ENCODE assay signal across 18 mouse cellular contexts in the genomic region with DNA sequence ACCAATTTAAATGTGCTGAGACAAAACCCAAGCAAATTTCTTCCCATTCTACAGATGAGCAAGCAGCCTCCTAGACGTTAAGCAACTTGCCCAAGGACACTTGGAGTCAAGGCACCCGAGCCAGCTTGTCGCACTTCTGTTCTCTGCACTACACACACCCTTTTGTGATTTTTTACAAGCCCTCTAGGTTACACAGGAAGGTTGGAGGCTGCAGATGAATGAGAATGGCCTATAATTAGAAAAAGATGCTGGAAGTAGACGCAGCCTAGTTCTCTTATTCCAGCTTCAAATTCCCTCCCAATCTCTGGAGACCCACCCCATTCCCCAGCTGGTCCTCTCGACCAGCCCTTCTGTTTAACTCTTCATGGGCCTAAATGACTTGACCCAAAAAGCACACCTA. TPM values are rescaled to one million over a fixed set of nuclear protein-coding genes. Genes with fewer than 3 reads are reported as not detected.
DNase-seq lines count a peak whose midpoint lies in the region; ATAC-seq and TF ChIP-seq lines count a peak whose summit lies in the region.
"Had no signal": no experiment of that assay in that cellular context is flagged by ENCODE, and none has a peak within 500 bp of the region (broad histone marks: within the 10 kb centered on the region; RNA-seq: fewer than 3 reads in every experiment).

No protein-coding gene starts in this region.

- H3K4me3 ChIP-seq in forebrain, embryonic 12.5 days (replicated peaks): no peak overlapping the region
- no peak overlapping the region for H3K4me3 ChIP-seq in forebrain, embryonic 16.5 days (replicated peaks; ENCODE audit: low read length)
- 0 out of 4 replicates have a peak overlapping the region, but pooled peaks of 1 of the 2 experiments have one; percentile 15 for H3K4me3 ChIP-seq in ES-E14 (ENCODE audit: insufficient read depth in 1 of 2, low read depth in 1 of 2, low read length in 2 of 2, poor library complexity in 1 of 2, severe bottlenecking in 1 of 2)
- H3K4me3 ChIP-seq in embryonic facial prominence, embryonic 13.5 days: no peak overlapping the region
- H3K4me3 ChIP-seq in limb, embryonic 14.5 days (replicated peaks; ENCODE audit: low read length): no peak overlapping the region
- H3K4me3 ChIP-seq: embryonic facial prominence, embryonic 15.5 days; heart, embryonic 15.5 days had no signal

- H3K9me3 ChIP-seq in forebrain, embryonic 12.5 days: no peaks in the 10 kb centered on the region
- no peaks in the 10 kb centered on the region for H3K9me3 ChIP-seq in forebrain, embryonic 16.5 days (ENCODE audit: control insufficient read depth, low read length)
- H3K9me3 ChIP-seq in ES-E14 (ENCODE audit: control insufficient read depth, insufficient read depth, low read depth, low read length): no peaks in the 10 kb centered on the region
- H3K9me3 ChIP-seq in embryonic facial prominence, embryonic 13.5 days: no peaks in the 10 kb centered on the region
- no peaks in the 10 kb centered on the region for H3K9me3 ChIP-seq in limb, embryonic 14.5 days (ENCODE audit: control insufficient read depth, low read length)
- H3K9me3 ChIP-seq: embryonic facial prominence, embryonic 15.5 days; heart, embryonic 15.5 days had no signal

- in situ Hi-C loops in ES-E14 (cut with MboI; ENCODE audit: low sequenced_read_pairs in 2 of 2, unreplicated experiment in 2 of 2): no loop called here

- H3K4me2 ChIP-seq in forebrain, embryonic 12.5 days: no peak overlapping the region
- H3K4me2 ChIP-seq in forebrain, embryonic 16.5 days (ENCODE audit: low read length): no peak overlapping the region
- H3K4me2 ChIP-seq in embryonic facial prominence, embryonic 13.5 days: no peak overlapping the region
- no peak overlapping the region for H3K4me2 ChIP-seq in limb, embryonic 14.5 days (replicated peaks; ENCODE audit: low read depth, low read length, severe bottlenecking)
- H3K4me2 ChIP-seq: embryonic facial prominence, embryonic 15.5 days; heart, embryonic 15.5 days had no signal

- no peak overlapping the region for H3K9ac ChIP-seq in forebrain, embryonic 12.5 days
- no peak overlapping the region for H3K9ac ChIP-seq in forebrain, embryonic 16.5 days (replicated peaks; ENCODE audit: low read depth, low read length)
- no peak overlapping the region; the same call in 1 of the 2 replicates for H3K9ac ChIP-seq in ES-E14 (ENCODE audit: insufficient read depth, low read depth, low read length, poor library complexity, severe bottlenecking)
- H3K9ac ChIP-seq in embryonic facial prominence, embryonic 13.5 days: no peak overlapping the region
- no peak overlapping the region for H3K9ac ChIP-seq in limb, embryonic 14.5 days (ENCODE audit: low read depth, low read length, severe bottlenecking)
- H3K9ac ChIP-seq: embryonic facial prominence, embryonic 15.5 days; heart, embryonic 15.5 days had no signal

- ATAC-seq in forebrain, embryonic 12.5 days (ENCODE audit: low FRiP score): no peak
- ATAC-seq in forebrain, embryonic 16.5 days: no peak
- no peak for ATAC-seq in embryonic facial prominence, embryonic 13.5 days (ENCODE audit: insufficient number of reproducible peaks, insufficient read depth, low FRiP score, low TSS enrichment, low read depth)
- ATAC-seq in limb, embryonic 14.5 days (ENCODE audit: low FRiP score, low read depth): no peak
- ATAC-seq: forebrain, embryonic 14.5 days; intestine, embryonic 16.5 days had no signal

- DNase-seq in ES-E14 (ENCODE audit: low read depth, low spot score): no peak
- peak; percentile 15 for DNase-seq in limb, embryonic 14.5 days (ENCODE audit: low spot score)
- DNase-seq in adrenal gland, adult 18-20 months (ENCODE audit: low spot score in 2 of 2): no peak
- no peak for DNase-seq in layer of hippocampus, adult 18-20 months (ENCODE audit: low spot score in 2 of 2)
- no peak for DNase-seq in spleen, postnatal 36 days (ENCODE audit: low spot score in 2 of 2)
- DNase-seq: adrenal gland, adult 2 months; cerebellum, postnatal 10 days; heart, adult 18-20 months; liver; lung, adult 18-20 months; thymus, adult 2 months had no signal

- WGBS in forebrain, embryonic 12.5 days: 10% methylated on average over 5 of the region's 5 CpGs
- 23% methylated on average over 5 of the region's 5 CpGs for WGBS in forebrain, embryonic 16.5 days
- 8% methylated on average over 5 of the region's 5 CpGs for WGBS in embryonic facial prominence, embryonic 13.5 days
- 7% methylated on average over 5 of the region's 5 CpGs for WGBS in limb, embryonic 14.5 days

- no peaks in the 10 kb centered on the region for H3K27me3 ChIP-seq in forebrain, embryonic 12.5 days
- H3K27me3 ChIP-seq in forebrain, embryonic 16.5 days (replicated peaks; ENCODE audit: control insufficient read depth, insufficient read depth, low read length): no peaks in the 10 kb centered on the region
- H3K27me3 ChIP-seq in embryonic facial prominence, embryonic 13.5 days: no peaks in the 10 kb centered on the region
- H3K27me3 ChIP-seq in limb, embryonic 14.5 days (ENCODE audit: control insufficient read depth, insufficient read depth, low read length): no peaks in the 10 kb centered on the region
- H3K27me3 ChIP-seq: embryonic facial prominence, embryonic 15.5 days; heart, embryonic 15.5 days had no signal

- peaks cover 5% of the 10 kb centered on the region for H3K36me3 ChIP-seq in forebrain, embryonic 12.5 days (replicated peaks)
- no peaks in the 10 kb centered on the region for H3K36me3 ChIP-seq in forebrain, embryonic 16.5 days (ENCODE audit: control insufficient read depth, insufficient read depth)
- peaks cover 6% of the 10 kb centered on the region for H3K36me3 ChIP-seq in ES-E14 (ENCODE audit: control insufficient read depth, insufficient read depth, low read length, poor library complexity, severe bottlenecking)
- peaks cover 5% of the 10 kb centered on the region; the same call in 1 of the 2 replicates for H3K36me3 ChIP-seq in embryonic facial prominence, embryonic 13.5 days
- peaks cover 6% of the 10 kb centered on the region; the same call in 1 of the 2 replicates for H3K36me3 ChIP-seq in limb, embryonic 14.5 days (ENCODE audit: control insufficient read depth, insufficient read depth, low read length)
- H3K36me3 ChIP-seq: embryonic facial prominence, embryonic 15.5 days; heart, embryonic 15.5 days had no signal

- TF ChIP-seq POLR2A in limb, embryonic 14.5 days (IDR thresholded peaks at IDR 0.05; ENCODE audit: borderline replicate concordance, extremely low read depth, insufficient read depth, insufficient read length): no peak

- 0 out of 2 replicates have a peak overlapping the region, but pooled peaks have one; percentile 31 for H3K27ac ChIP-seq in forebrain, embryonic 12.5 days
- H3K27ac ChIP-seq in forebrain, embryonic 16.5 days (ENCODE audit: low read length): no peak overlapping the region
- peak overlapping the region; percentile 72; the same call in 1 of the 2 replicates for H3K27ac ChIP-seq in ES-E14 (ENCODE audit: insufficient read depth, low read depth, low read length, poor library complexity, severe bottlenecking)
- H3K27ac ChIP-seq in embryonic facial prominence, embryonic 13.5 days: peak overlapping the region; percentile 68
- no peak overlapping the region for H3K27ac ChIP-seq in limb, embryonic 14.5 days (replicated peaks; ENCODE audit: low read depth, low read length)
- H3K27ac ChIP-seq: embryonic facial prominence, embryonic 15.5 days; heart, embryonic 15.5 days had no signal

- H3K4me1 ChIP-seq in forebrain, embryonic 12.5 days: peaks cover 25% of the 10 kb centered on the region
- H3K4me1 ChIP-seq in forebrain, embryonic 16.5 days (replicated peaks; ENCODE audit: control insufficient read depth, insufficient read depth, low read length): peaks cover 10% of the 10 kb centered on the region
- H3K4me1 ChIP-seq in ES-E14 (ENCODE audit: control insufficient read depth in 2 of 2, insufficient read depth in 2 of 2, low read length in 2 of 2, poor library complexity in 1 of 2): peaks cover 5 to 9% of the 10 kb centered on the region in 2 experiments
- H3K4me1 ChIP-seq in embryonic facial prominence, embryonic 13.5 days: peaks cover 19% of the 10 kb centered on the region
- peaks cover 15% of the 10 kb centered on the region for H3K4me1 ChIP-seq in limb, embryonic 14.5 days (ENCODE audit: control insufficient read depth, insufficient read depth, low read length)

TF ChIP-seq in ES-E14, 5 proteins besides CTCF, POLR2A, EP300 and RAD21:
- no peak for TF ChIP-seq HCFC1 (IDR thresholded peaks at IDR 0.05; ENCODE audit: borderline replicate concordance, insufficient read depth, low read length)
- no peak for TF ChIP-seq CHD2 (IDR thresholded peaks at IDR 0.05; ENCODE audit: low read depth, low read length)
- TF ChIP-seq MAFK (IDR thresholded peaks at IDR 0.05; ENCODE audit: insufficient read depth, low read depth, low read length): no peak
- TF ChIP-seq ZNF384 (IDR thresholded peaks at IDR 0.05; ENCODE audit: low read depth, low read length): no peak
- no peak for TF ChIP-seq ZC3H11A (IDR thresholded peaks at IDR 0.05; ENCODE audit: borderline replicate concordance, low read depth, low read length)

RNA-seq across cellular contexts. Expression of a gene that starts 2.9 kb away (rescaled TPM):
- polyA plus RNA-seq in forebrain, embryonic 12.5 days (2016; fragmentation: Nextera tagmentation; extraction: Ambion mirVana): 488 and 520 TPM in 2 replicates
- polyA plus RNA-seq in forebrain, embryonic 16.5 days (2015; fragmentation: Nextera tagmentation; extraction: Ambion mirVana): 281 and 310 TPM in 2 replicates
- total RNA-seq in ES-E14 (2012; rRNA removed): 86.0 and 90.5 TPM in 2 replicates
- 184 and 186 TPM in 2 replicates for polyA plus RNA-seq in embryonic facial prominence, embryonic 13.5 days (2015; fragmentation: Nextera tagmentation; extraction: Ambion mirVana)
- 108 and 120 TPM in 2 replicates for polyA plus RNA-seq in limb, embryonic 14.5 days (2012; rRNA removed)
- polyA plus RNA-seq in limb, embryonic 14.5 days (2014; fragmentation: Nextera tagmentation; extraction: Ambion mirVana): 138 and 156 TPM in 2 replicates
- 10 to 100 TPM; 36.2 to 42.0 TPM for total RNA-seq in adrenal gland, adult 18-20 months (2021)
- total RNA-seq in layer of hippocampus, adult 18-20 months (2021): 100 to 1,000 TPM; 204 to 211 TPM

RNA-seq across cellular contexts. Expression of a gene that starts 36.2 kb away (rescaled TPM):
- polyA plus RNA-seq in forebrain, embryonic 12.5 days (2016; fragmentation: Nextera tagmentation; extraction: Ambion mirVana): 6.0 and 8.3 TPM in 2 replicates
- 6.1 and 6.7 TPM in 2 replicates for polyA plus RNA-seq in forebrain, embryonic 16.5 days (2015; fragmentation: Nextera tagmentation; extraction: Ambion mirVana)
- 3.5 and 5.8 TPM in 2 replicates for total RNA-seq in ES-E14 (2012; rRNA removed)
- 6.4 and 7.7 TPM in 2 replicates for polyA plus RNA-seq in embryonic facial prominence, embryonic 13.5 days (2015; fragmentation: Nextera tagmentation; extraction: Ambion mirVana)
- 3.6 and 5.0 TPM in 2 replicates for polyA plus RNA-seq in limb, embryonic 14.5 days (2012; rRNA removed)
- 4.1 and 5.0 TPM in 2 replicates for polyA plus RNA-seq in limb, embryonic 14.5 days (2014; fragmentation: Nextera tagmentation; extraction: Ambion mirVana)
- 1 to 10 TPM; 1.8 to 2.4 TPM for total RNA-seq in adrenal gland, adult 18-20 months (2021)
- 1 to 10 TPM; 4.0 to 6.0 TPM for total RNA-seq in layer of hippocampus, adult 18-20 months (2021)

Comparison
In these comparisons a context has a peak if more than half of its experiments do, and no peak if none do; other contexts are left out.
1. H3K27ac ChIP-seq: peak in forebrain, embryonic 12.5 days (single experiment), ES-E14 (single experiment) and embryonic facial prominence, embryonic 13.5 days (single experiment); none in forebrain, embryonic 16.5 days (single experiment) and limb, embryonic 14.5 days (single experiment).